Mouse (Mus musculus) fat pad, adult 2 months (tissue): ENCODE measurements at regions not wholly inside any gene's neighbourhood (a gene's known extent, or its start where the extent isn't known, plus 50 kb on each side); places are given as distances from the start of the nearest gene placed in this dataset.

Experiments used
- DNase-seq: peaks from one replicate; pipeline ENCODE4 v3.0.0-alpha.2; 2011; ENCODE audit warnings: low read depth, low spot score; ENCODE audit errors: extremely low read depth

GRCm38 (mm10) chr7:145105831-145106493, 102.0 kb downstream of the 1810010D01Rik start:
- no peak for DNase-seq

- DNase-seq, result no peak
These were observed 105.2 kb downstream of the 1810010D01Rik start for GRCm38 (mm10) chr7:145102692-145103091.

GRCm38 (mm10) chr7:145102216-145102615, 105.7 kb downstream of the 1810010D01Rik start:
- no peak for DNase-seq

GRCm38 (mm10) chr7:145098335-145098734, 109.6 kb downstream of the 1810010D01Rik start:
- DNase-seq, result no peak

- no peak for DNase-seq
These were observed 113.8 kb downstream of the 1810010D01Rik start for GRCm38 (mm10) chr7:145094134-145094526.

GRCm38 (mm10) chr7:145093417-145094133, 114.3 kb downstream of the 1810010D01Rik start:
- no peak for DNase-seq

- DNase-seq, result no peak
These were observed 115.3 kb downstream of the 1810010D01Rik start for GRCm38 (mm10) chr7:145092392-145093176.

- no peak for DNase-seq
These were observed 117.1 kb downstream of the 1810010D01Rik start for GRCm38 (mm10) chr7:145090849-145091248.

- no peak for DNase-seq
These were observed 118.6 kb downstream of the 1810010D01Rik start for GRCm38 (mm10) chr7:145089315-145089721.

GRCm38 (mm10) chr7:145088655-145089054, 119.3 kb downstream of the 1810010D01Rik start:
- DNase-seq, result no peak

GRCm38 (mm10) chr7:145087790-145088189, 120.1 kb downstream of the 1810010D01Rik start:
- no peak for DNase-seq

GRCm38 (mm10) chr7:145082917-145083752, 124.8 kb downstream of the 1810010D01Rik start:
- no peak for DNase-seq

- DNase-seq, result no peak
These were observed 132.5 kb upstream of the Ccnd1 start for GRCm38 (mm10) chr7:145071996-145072790.

GRCm38 (mm10) chr7:145071533-145071932, 131.8 kb upstream of the Ccnd1 start:
- DNase-seq, result no peak

- DNase-seq, result no peak
These were observed 127.6 kb upstream of the Ccnd1 start for GRCm38 (mm10) chr7:145067366-145067765.

GRCm38 (mm10) chr7:145056320-145056719, 116.6 kb upstream of the Ccnd1 start:
- DNase-seq, result peak; percentile 77

- DNase-seq, result no peak
These were observed 111.9 kb upstream of the Ccnd1 start for GRCm38 (mm10) chr7:145051616-145052015.

- DNase-seq, result no peak
These were observed 111.0 kb upstream of the Ccnd1 start for GRCm38 (mm10) chr7:145050729-145051128.

GRCm38 (mm10) chr7:145048481-145048877, 108.8 kb upstream of the Ccnd1 start:
- no peak for DNase-seq
